Mouse (Mus musculus): ENCODE results near the gene Efna5.

GRCm38 (mm10) chr17:62821219-62821618 is 59.9 kb downstream of the Efna5 start:
- TF ChIP-seq CTCF (conservative IDR thresholded peaks at IDR 0.05; ENCODE audit: insufficient read depth, insufficient read length, low read depth, low read length) (no peak), POLR2A (IDR thresholded peaks at IDR 0.05; ENCODE audit: low read depth, low read length) (no peak)
